Mouse (Mus musculus): ENCODE data around the gene Cyp4a10. TPM values are rescaled to one million over a fixed set of nuclear protein-coding genes. Genes with fewer than 3 reads are reported as not detected.
"Not testable (repeated sequence)": the region's sequence is repeated elsewhere in the genome, so short reads cannot be mapped to it uniquely, and the experiment has no call there.

Cyp4a10 gene
- polyA plus RNA-seq, 1 experiment, result not detected

DNA sequence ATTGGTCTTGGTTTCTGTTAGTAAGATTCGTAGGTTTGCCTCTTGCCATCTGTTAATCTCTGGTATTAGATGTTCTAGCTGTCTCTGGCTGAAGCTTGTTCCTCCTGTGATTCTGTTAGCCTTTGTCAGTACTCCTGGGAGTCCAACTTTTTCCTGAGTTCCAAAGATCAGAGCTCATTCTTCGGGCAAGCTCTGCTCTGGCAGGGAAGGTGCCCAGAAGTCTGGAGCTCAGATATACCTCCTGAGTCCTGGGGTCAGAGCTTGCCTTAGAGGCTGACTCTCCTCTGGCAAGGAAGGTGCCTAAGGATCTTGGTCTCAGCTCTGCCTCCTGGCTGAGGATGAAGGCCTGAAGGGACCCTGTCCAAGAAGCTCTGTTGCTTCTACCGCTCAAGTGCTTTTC, 34.7 kb downstream of the Cyp4a10 start:
- Histone ChIP-seq H3K27me3 (replicated peaks) (no peaks in the 10 kb centered on the region), H3K4me3 (replicated peaks) (no peak overlapping the region), H3K4me1 (no peaks in the 10 kb centered on the region), H3K36me3 (replicated peaks; ENCODE audit: low read length) (no peaks in the 10 kb centered on the region), H3K9me3 (no peaks in the 10 kb centered on the region)
- TF ChIP-seq FLI1 (IDR thresholded peaks at IDR 0.05; ENCODE audit: low read length) (no peak), GATA1 (IDR thresholded peaks at IDR 0.05; ENCODE audit: borderline replicate concordance, low read length) (no peak)

DNA sequence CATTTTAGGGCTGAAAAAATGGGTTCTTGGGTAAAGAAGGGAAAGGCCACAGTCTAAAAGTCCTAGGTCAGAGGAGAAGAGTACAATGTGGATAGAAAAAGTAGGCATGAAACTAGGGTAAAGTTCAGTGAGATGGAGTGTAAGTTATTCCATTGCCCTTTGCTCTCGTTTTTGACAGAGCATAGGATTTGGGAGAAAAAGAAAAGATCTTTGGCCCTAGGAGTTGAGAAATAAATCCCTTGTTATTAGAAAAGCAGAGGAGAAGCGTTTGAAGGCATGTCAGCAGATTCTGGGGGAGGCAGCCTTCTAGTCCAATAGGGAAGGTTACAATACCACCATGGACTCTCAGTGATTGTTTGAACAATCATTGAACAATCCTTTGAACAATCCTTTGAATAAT, 37.4 kb downstream of the Cyp4a10 start:
- Histone ChIP-seq H3K4me3 (replicated peaks) (no peak overlapping the region), H3K27me3 (replicated peaks) (no peaks in the 10 kb centered on the region), H3K4me1 (no peaks in the 10 kb centered on the region), H3K9me3 (no peaks in the 10 kb centered on the region), H3K36me3 (replicated peaks; ENCODE audit: low read length) (no peaks in the 10 kb centered on the region)
- TF ChIP-seq FLI1 (IDR thresholded peaks at IDR 0.05; ENCODE audit: low read length) (no peak), GATA1 (IDR thresholded peaks at IDR 0.05; ENCODE audit: borderline replicate concordance, low read length) (no peak)

DNA sequence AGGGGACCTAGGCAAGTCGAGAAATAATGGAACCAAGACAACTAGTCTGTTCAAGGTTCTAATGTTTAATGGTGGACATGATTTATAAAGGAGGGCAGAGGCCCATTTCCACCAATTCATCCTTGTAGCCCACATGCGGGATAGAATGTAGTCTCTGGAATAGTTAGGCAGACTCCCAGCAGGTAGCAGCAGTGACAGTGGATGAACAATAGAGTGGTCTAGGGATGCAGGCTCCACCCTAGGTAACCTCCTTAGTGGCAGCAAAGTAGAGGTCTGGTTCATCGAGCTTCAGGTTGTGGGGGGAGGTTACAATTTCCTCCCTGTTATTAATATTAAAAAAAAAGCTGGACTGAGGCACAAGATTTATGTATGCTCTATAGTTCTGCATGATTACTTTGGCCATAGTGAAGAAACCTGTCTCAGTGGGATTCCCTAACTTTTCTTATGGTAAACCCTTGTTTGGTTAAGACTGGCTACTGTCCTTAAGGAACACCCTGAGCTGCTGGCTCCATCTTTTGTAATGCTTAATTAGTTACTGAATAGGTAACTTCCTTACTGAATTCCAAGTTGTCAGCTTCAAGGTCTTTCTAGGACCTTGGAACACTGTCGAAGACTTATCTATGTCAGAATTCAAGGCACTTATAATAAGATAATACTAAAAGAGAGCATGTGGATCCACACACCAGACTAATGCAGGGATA, 39.9 kb downstream of the Cyp4a10 start:
- Histone ChIP-seq H3K36me3 (replicated peaks; ENCODE audit: low read length) (no peaks in the 10 kb centered on the region), H3K27me3 (replicated peaks) (no peaks in the 10 kb centered on the region), H3K9me3 (no peaks in the 10 kb centered on the region), H3K4me3 (replicated peaks) (no peak overlapping the region), H3K4me1 (no peaks in the 10 kb centered on the region)
- TF ChIP-seq FLI1 (IDR thresholded peaks at IDR 0.05; ENCODE audit: low read length) (no peak), GATA1 (IDR thresholded peaks at IDR 0.05; ENCODE audit: borderline replicate concordance, low read length) (no peak)

DNA sequence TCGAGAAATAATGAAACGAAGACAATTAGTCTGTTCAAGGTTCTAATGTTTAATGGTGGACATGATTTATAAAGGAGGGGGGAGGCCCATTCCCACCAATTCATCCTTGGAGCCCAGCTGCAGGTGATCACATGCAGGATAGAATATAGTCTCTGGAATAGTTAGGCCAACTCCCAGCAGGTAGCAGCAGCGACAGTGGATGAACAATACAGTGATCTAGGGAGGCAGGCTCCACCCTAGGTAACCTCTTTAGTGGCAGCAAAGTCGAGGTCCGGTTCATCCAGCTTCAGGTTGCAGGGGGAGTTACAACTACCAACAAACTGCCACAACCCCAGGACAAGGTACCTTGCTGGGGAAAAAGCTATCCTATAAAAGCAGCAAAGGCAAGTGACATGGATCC, 43.2 kb downstream of the Cyp4a10 start:
- not testable (repeated sequence) for H3K4me3 ChIP-seq (replicated peaks); H3K27me3 ChIP-seq (replicated peaks); H3K36me3 ChIP-seq (replicated peaks; ENCODE audit: low read length); H3K4me1 ChIP-seq; H3K9me3 ChIP-seq

DNA sequence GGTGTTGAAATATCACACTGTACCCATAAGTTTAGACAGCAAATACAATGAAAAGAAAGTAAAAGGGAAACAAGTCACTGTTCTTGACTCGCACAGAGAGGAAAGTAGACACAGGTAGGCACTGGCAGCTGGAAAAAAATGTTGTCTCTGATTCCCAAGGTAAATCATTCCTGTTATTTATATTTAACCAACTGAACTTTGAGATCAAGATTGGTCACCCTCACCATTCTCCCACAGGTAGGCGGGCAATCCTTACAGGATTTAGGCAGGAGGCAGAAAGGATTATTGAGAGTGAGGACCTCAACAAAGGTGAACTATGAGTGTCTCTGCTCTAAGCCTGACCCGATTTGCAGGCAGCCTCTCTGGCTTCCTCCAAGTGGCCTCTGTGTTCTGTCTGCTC, 45.3 kb downstream of the Cyp4a10 start, which contains the start of gene Cyp4a31:
Gene Cyp4a31 (plus strand): TSS at position 249 of the 400 bp plus-strand sequence.
- Histone ChIP-seq H3K27me3 (replicated peaks) (no peaks in the 10 kb centered on the region), H3K4me1 (no peaks in the 10 kb centered on the region), H3K4me3 (replicated peaks) (no peak within 1 kb of the TSS), H3K9me3 (no peaks in the 10 kb centered on the region), H3K36me3 (replicated peaks; ENCODE audit: low read length) (no peaks in the 10 kb centered on the region)
- TF ChIP-seq FLI1 (IDR thresholded peaks at IDR 0.05; ENCODE audit: low read length), result no peak
- no peak for TF ChIP-seq GATA1 (IDR thresholded peaks at IDR 0.05; ENCODE audit: borderline replicate concordance, low read length)

DNA sequence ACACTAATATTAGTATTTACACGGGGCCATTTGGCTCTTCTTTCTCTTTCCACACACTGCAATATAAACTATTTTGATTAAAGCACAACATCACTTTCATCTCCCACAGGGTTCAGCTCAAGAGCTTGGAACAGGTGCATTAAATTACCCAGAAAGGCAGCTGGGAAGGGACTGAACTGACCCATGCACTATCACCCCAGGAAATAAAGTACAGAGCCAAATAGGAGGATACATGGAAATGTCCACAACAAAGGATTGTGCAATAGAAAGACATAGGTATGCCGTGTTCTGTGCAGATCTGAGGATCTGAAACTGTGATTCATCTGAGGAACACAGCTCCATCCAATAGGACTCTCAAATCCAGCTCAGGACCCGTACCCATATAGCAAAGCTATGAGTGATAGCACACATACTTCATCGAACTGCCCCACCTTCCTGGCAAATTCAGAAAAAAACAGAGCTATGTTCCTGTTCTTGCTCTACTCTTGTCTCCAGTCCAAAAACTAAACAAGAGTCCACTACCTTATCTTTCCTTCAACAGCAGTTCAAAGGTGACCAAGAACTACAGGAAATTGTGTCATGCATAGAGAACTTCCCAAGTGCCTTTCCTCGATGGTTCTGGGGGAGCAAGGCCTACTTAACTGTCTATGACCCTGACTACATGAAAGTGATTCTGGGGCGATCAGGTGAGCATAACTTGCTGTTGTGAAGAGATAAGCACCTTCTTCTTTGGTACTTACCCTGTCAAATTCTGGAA, 46.6 kb downstream of the Cyp4a10 start:
- H3K27me3 ChIP-seq (replicated peaks); H3K4me1 ChIP-seq; H3K4me3 ChIP-seq (replicated peaks); H3K36me3 ChIP-seq (replicated peaks; ENCODE audit: low read length); H3K9me3 ChIP-seq: not testable (repeated sequence)

DNA sequence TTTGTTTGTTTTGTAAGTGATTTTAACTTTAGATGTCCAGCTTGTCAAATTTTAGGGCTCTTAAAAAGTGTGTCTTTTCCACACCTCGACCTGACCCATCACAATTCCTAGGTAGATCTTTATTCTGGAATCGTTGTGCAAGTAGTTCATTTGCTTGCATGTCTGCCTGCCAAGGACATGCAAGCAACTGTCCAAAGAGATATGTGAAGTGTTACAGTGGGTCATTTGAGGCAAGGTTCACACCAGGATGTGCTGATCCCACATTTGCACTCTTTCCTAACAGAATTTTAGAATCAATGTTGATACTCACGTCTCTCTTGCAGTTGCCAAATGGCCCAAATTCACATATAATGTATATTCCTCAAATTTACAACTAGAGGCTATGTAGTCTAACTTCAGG, 57.2 kb downstream of the Cyp4a10 start:
- Histone ChIP-seq H3K4me1 (no peaks in the 10 kb centered on the region), H3K27me3 (replicated peaks) (no peaks in the 10 kb centered on the region), H3K9me3 (no peaks in the 10 kb centered on the region), H3K36me3 (replicated peaks; ENCODE audit: low read length) (no peaks in the 10 kb centered on the region), H3K4me3 (replicated peaks) (no peak overlapping the region)
- TF ChIP-seq FLI1 (IDR thresholded peaks at IDR 0.05; ENCODE audit: low read length) (no peak), GATA1 (IDR thresholded peaks at IDR 0.05; ENCODE audit: borderline replicate concordance, low read length) (no peak)

DNA sequence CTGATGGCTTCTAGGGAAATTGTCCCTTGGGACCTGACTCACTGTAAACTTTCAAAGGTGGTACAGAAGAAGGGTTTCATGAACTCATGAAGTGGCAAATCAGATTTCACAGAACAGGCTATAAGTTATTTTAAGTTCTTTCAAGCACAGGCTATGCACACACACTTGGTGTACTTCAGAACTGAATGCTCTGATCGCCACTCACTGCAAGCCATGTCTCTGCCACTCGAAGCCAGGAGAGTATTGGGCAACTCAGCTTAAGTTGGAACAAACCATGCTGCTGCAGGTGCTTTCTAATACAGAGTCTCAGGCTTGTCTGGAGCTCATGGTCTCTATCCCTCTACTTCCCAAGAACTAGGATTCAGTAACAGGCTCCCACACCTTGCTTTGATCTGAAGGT, 57.7 kb downstream of the Cyp4a10 start:
- TF ChIP-seq GATA1 (IDR thresholded peaks at IDR 0.05; ENCODE audit: borderline replicate concordance, low read length) (no peak), FLI1 (IDR thresholded peaks at IDR 0.05; ENCODE audit: low read length) (no peak)
- Histone ChIP-seq H3K4me3 (replicated peaks) (no peak overlapping the region), H3K36me3 (replicated peaks; ENCODE audit: low read length) (no peaks in the 10 kb centered on the region), H3K27me3 (replicated peaks) (no peaks in the 10 kb centered on the region), H3K4me1 (peaks cover 2% of the 10 kb centered on the region; the same call in 1 of the 2 replicates), H3K9me3 (no peaks in the 10 kb centered on the region)

DNA sequence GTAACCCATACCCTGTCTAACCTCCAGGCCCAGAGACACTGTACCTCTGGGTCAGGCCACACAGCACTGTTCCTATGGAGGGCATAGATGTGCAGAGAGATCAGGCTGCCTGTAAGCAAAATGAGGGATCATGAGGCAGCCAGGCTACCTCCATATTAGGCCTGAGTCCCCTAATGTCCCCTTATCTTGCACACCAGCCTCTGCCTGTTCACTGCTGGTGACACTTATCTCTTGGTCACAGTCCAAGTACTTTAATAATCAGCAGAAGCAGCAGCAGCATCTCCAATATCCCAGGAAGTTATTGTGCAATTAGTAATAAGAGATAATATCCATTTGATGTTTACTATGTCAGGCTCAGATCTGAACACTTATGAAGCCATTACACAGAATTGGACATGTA, 65.0 kb downstream of the Cyp4a10 start:
- TF ChIP-seq GATA1 (IDR thresholded peaks at IDR 0.05; ENCODE audit: borderline replicate concordance, low read length), result no peak
- no peak for TF ChIP-seq FLI1 (IDR thresholded peaks at IDR 0.05; ENCODE audit: low read length)
- H3K4me1 ChIP-seq, result peaks cover 11% of the 10 kb centered on the region
- peak overlapping the region; percentile 57 for H3K4me3 ChIP-seq (replicated peaks)
- no peaks in the 10 kb centered on the region for H3K27me3 ChIP-seq (replicated peaks)
- no peaks in the 10 kb centered on the region for H3K36me3 ChIP-seq (replicated peaks; ENCODE audit: low read length)
- no peaks in the 10 kb centered on the region for H3K9me3 ChIP-seq

Other genes with a start within 250 kb of the Cyp4a10 start
- gene Cyp4a12a, start 219.2 kb upstream of the Cyp4a10 start, polyA plus RNA-seq (2012; ENCODE audit: insufficient read depth, low replicate concordance), result not detected in 2 replicates
- not detected in 2 replicates for gene Cyp4a12b, start 106.6 kb upstream of the Cyp4a10 start, polyA plus RNA-seq (2012; ENCODE audit: insufficient read depth, low replicate concordance)
- not detected in 2 replicates for gene Cyp4a30b, start 65.7 kb upstream of the Cyp4a10 start, polyA plus RNA-seq (2012; ENCODE audit: insufficient read depth, low replicate concordance)
- gene Cyp4a14, start 22.1 kb upstream of the Cyp4a10 start, polyA plus RNA-seq (2012; ENCODE audit: insufficient read depth, low replicate concordance), result not detected in 2 replicates
- not detected in 2 replicates for gene Cyp4a31, start 45.4 kb downstream of the Cyp4a10 start, polyA plus RNA-seq (2012; ENCODE audit: insufficient read depth, low replicate concordance)
- not detected in 2 replicates for gene Cyp4a32, start 82.7 kb downstream of the Cyp4a10 start, polyA plus RNA-seq (2012; ENCODE audit: insufficient read depth, low replicate concordance)
- not detected in 2 replicates for gene Cyp4b1, start 129.5 kb downstream of the Cyp4a10 start, polyA plus RNA-seq (2012; ENCODE audit: insufficient read depth, low replicate concordance)
- 4.7 and 7.3 TPM in 2 replicates for gene Efcab14, start 219.5 kb downstream of the Cyp4a10 start, polyA plus RNA-seq (2012; ENCODE audit: insufficient read depth, low replicate concordance)